Mouse (Mus musculus) frontal cortex, adult (tissue): Measurements from ENCODE around the gene Cldn14.

ENCODE experiments used
- ATAC-seq: cut with Nextera tagmentation; 2 replicates; pipeline ENCODE4 v1.9.2; 2017; ENCODE audit warnings: mild to moderate bottlenecking, moderate library complexity, mixed read lengths; ENCODE audit not compliant: low TSS enrichment

The Cldn14 gene

DNA sequence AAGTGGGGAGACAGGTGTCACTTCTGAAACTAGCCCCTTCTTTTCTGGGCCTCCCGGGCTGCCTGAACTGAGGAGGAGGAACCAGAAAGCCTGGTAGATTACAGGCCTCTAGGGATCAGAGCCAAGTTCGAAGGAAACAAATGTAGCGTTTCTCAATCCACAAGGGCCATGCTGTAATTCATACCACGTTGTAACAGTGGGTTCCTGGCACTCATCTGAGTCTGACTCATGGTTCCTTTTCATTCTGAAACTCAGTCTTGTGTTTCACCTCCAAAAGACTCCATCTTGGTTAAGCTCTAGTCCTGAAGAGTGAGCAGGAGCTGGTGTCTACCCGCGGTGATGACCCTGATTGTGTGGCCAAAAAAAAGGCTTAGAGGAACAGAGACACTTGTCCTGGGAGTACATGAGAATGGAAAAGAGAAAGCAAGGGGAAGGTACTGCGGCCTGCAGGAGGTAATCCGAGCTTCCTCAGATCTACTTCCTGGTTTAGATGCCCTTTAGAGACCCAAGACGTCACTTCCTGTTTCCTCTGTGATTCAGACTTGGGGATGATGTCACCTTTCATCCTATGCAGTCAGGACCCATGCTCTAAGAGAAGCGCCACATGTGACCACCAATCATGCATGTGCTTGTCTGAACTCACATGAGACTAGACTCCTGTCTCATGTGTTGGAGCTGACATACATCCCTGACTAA is 94.6 kb downstream of the Cldn14 start:
- peak; percentile 50; the same call in 1 of the 2 replicates for ATAC-seq

DNA sequence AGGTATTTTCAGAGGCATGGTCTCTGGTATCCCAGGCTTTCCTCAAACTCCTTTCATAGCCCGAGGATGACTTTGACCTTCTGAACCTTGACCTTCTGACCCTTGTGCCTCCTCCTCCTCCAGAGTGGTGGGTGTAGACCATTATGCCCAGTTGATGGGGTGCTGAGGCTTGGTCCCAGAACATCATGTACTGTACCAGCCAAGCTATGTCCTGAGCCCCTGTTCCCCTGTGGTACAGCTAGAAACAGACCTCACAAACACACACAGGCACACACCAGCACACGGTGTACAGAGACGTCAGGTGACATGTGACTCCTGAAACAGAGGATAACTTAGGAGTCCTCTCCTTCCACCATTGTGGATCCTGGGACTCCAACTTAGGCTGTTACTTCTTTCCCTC is 95.8 kb downstream of the Cldn14 start:
- no peak for ATAC-seq

DNA sequence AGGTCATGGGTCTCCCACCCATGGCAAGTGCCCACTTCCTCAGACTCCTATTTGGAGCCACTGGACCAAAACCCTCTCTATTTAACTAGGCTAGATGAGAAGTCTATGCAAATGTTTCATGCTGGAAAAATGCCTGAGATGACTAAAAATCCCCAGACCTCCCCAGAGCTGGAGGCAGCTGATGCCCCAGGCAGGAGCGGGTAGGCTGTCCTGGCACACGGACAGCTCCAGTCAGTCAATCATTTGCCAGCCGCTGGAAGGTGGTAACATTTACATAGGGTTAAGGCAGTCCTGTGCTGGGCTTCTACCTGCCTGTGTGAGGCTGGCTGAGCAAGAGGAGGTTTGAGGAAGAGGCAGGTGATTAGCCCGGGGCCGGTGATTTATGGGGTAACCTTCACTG is 96.5 kb downstream of the Cldn14 start:
- peak; percentile 69; the same call in 1 of the 2 replicates for ATAC-seq

DNA sequence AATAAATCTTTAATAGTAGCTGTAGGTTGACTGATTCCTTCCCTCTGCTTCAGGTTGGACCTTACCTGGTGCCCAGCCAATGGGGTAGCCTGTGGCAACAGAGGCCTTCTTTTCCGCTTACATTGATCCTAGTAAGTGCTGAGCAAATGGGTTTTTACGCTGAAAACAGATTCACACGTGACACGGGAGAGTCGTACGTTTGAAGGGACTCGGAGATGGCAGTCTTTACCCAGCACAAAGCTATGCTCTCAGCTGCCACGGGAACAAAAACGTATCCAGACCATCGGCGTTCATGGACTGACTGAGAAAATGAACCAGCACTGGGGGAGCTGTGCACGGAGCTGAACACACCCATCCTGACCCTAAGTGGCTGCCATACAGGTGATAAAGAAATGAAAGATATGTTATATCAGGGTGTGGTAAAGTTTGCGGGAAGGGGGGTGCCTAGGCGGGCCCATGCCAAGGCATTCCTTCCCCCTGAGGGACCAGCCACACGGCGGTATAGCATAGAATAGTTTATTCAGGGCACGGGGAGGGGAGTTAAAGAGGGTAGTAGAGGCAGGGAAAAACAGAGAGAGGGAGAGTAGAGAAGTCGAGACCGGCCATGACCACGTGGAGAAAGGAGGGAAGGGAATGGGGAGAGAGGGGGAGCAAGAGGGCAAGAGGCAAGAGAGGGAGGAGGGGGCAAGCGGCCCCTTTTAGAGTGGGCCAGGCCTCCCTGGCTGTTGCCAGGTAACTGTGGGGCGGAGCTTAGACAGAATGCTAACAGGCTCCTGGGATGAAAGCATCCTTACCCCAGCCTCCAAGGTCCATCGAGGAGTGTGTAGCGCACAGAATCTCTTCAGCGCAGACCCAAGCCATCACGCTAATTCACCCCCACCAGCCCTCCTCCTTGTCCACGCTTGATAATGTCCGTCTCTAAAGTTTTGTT is 97.6 kb downstream of the Cldn14 start:
- no peak for ATAC-seq

DNA sequence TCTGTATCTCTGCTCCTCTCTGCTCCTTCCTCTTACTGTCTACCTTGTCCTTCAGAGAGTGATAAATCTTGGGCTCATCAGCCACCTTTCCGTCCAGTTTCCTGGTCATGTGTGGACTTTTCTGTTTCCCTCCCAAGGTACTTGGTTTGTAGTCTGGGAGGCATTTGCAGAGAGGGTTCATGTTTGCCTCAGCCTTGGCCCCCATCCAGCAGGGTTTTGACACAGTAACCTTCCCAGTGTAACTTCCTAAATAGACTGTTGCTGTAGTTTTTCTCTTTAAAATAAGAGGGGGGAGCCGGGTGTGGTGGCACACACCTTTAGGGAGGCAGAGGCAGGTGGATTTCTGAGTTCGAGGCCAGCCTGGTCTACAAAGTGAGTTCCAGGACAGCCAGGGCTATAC is 98.7 kb downstream of the Cldn14 start:
- no peak for ATAC-seq

DNA sequence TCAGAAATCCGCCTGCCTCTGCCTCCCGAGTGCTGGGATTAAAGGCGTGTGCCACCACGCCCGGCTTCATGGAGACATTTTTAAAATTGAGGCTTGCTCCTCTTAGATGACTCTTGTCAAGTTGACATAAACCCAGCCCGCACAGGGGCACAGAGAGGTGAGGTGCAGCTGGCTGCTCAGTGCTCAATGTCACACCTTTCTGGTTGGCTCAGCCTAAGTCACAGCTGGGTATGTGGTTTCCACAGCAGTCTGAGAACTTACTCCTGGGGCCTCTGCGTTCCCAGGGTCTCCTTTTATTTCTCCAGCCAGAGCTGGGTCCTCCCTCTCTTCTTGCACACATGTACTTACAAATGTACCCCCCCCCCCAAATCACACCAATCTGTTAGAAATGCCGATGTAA is 100.4 kb downstream of the Cldn14 start:
- no peak for ATAC-seq

DNA sequence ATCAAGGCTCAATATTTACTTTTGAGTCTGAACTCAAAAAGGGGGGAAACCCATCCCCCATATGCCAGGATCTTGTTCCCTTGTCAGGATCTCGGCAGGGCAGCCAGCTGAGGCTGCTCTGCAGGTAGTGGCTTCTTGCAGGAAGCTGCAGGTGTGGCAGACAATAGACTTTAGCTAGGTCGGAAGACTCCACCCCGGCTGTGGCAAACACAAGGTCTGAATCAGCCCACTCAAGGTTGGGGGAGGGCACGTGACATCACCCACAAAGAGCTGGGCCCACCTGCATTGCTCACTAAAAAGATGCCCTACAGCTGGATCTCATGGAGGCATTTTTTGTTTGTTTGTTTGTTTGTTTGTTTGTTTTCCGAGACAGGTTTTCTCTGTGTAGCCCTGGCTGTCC is 100.9 kb downstream of the Cldn14 start:
- no peak for ATAC-seq

DNA sequence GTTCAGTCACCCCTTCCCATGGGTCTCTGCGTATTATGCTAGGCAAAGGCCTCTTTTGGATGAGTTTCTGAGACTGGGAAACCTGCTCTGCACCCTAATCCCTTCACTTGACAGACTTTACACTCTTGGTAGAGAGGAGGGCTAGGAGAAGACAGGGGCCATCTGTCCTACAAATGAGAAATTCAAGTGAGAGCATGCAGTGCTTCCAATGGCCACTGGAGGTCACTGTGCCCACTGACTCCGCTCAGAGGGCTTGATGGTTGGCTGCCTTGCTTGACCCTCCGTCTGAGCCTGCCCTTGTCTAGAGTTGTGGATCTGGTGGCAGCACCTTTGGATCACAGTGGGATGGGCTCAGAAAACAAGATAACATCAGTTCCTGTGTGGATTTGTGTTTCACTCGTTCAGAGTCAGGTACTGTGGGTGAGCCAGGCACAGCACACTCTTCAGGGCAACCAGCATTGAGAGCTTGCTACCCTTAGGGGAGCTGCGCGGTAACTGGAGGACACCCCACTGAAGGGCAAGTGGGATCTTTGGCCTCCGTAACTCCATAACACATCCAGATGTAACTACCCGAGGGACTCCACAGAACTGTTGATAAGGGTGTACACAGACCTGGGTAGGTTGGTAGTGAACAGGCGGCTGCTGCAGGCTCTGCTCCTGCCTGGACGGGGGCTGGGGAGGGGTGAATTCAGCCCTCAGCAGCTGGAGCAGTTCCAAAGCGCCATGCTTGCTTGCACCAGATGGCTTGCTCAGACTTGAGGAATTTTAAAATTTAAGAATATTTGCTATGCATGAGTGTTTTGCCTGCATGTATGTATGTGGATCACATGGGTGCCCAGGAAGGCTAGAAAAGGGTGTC is 102.3 kb downstream of the Cldn14 start:
- peak; percentile 80 for ATAC-seq

DNA sequence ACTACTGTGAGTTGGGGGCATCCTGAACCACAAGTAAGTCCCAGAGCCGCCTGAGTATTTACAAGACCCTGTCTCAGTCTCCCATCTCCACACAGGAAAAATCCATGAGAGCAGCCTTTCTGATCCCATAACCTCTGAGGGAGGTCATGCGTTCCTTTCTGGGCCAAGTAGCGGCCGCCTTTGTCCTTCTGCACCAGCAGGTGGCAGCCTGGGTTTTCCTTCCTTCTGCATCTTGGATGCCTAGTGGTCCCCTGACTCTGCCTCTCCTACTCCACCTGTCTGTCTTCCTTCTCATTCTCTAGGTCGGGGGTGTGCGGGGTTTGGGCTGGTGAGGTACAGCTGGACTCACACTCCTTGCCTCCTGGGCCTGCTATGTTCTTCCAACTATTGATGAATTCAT is 105.6 kb downstream of the Cldn14 start:
- ATAC-seq, result no peak

DNA sequence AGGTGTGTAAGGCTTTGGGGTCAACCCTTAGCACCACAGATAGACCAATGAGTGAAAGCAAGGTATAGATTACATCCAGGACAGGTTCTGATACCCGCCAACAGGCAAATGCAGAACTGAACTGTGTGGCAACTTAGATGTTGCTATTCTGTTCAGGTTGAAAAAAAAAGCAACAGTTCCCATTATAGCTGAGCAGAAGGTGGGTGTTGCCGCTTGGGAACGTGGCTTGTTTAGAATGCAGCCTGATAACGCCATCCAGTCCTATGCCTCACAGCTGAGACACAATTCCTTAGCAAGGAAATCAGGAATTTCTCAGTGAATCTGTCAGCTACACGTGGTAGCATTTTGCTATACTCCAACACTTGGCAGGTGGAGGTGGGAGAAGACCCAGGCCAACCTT is 115.4 kb downstream of the Cldn14 start:
- peak; percentile 67 for ATAC-seq

DNA sequence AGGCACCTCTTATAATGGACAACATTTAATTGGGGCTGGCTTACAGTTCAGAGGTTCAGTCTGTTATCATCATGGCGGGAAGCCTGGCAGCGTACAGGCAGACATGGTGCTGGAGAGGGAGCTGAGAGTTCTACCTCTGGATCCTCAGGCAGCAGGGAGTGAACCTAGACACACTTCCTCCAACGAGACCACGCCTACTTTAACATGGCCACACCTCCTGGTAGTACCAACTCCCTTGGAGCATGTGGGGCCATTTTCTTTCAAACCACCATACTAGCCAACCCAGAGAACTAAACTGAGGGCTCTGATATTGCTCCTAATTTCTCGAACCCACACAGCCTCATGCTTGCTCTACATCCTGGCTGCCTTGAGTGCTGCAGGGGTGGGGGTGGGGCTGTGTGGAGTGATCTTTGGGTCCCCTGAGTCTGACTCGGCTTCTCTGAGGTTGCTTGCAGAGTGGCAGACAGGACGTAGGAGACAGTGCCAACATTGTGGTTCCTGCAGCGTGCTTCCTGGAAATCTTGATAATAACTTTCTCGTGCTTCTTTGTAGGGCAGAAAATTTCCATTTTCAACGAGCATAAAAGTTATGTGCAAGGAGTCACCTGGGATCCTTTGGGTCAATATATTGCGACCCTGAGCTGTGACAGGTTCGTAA is 117.6 kb downstream of the Cldn14 start:
- ATAC-seq, result no peak

DNA sequence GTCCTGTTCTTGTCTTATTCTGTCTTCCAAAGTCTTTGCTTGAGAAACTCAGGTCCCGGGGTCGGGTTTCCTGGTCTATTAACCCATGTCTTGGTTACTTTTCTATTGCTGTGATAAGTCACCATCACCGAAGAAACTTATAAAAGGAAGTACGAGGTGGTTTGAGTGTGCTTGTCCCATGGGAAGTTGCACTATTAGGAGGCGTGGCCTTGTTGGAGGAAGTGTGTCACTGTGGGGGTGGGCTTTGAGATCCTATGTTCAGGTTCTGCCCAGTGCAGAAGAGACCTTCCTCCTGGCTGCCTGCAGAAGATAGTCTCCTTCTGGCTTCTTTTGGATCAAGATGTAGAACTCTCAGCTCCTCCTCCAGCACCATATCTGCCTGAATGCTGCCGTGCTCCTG is 120.2 kb downstream of the Cldn14 start:
- ATAC-seq, result no peak

DNA sequence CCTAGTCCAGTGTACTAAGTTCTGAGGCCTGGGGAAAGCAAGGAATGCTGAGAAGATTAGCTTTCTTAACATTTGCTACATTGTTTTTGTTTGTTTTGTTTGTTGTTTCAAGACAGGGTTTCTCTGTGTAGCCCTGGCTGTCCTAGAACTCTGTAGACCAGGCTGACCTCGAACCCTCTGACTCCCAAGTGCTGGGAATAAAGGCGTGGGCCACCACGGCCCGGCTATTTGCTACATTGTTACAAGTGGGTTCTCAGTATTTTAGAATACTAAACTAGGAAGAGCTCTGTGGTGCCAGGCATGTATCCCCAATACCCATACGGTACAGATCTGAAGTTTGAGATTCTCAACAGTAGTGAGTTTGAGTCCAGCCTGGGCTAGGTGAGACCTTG is 123.9 kb downstream of the Cldn14 start:
- ATAC-seq, result no peak

DNA sequence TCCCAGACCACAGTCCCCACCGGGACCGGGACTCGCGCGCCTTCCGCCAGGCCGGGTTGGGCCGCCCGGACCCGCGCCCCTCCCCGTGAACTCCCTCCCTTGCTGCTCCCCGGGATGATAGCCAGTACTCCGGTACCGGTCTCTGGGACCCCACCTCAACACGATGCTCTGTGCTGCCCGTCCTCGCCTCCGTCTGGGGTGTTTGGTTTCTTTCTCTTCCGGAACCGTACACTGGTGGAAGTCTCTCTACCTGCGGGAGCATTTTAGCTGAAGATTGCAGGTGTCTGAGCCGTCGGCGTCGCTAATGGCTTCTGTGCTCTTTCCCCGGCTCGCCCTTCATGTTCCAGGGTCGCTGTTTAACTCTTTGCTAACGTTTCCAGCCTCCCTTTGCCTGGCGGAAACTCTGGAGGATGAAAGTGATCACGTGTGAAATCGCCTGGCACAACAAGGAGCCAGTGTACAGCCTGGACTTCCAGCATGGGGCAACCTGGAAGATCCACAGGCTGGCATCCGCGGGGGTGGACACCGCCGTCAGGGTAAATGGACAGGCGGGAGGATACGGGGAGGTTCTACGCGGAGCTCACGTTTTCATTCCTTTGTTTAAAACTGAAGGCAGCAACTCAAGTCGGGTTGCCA is 124.4 kb downstream of the Cldn14 start:
- no peak; the same call in 1 of the 2 replicates for ATAC-seq

DNA sequence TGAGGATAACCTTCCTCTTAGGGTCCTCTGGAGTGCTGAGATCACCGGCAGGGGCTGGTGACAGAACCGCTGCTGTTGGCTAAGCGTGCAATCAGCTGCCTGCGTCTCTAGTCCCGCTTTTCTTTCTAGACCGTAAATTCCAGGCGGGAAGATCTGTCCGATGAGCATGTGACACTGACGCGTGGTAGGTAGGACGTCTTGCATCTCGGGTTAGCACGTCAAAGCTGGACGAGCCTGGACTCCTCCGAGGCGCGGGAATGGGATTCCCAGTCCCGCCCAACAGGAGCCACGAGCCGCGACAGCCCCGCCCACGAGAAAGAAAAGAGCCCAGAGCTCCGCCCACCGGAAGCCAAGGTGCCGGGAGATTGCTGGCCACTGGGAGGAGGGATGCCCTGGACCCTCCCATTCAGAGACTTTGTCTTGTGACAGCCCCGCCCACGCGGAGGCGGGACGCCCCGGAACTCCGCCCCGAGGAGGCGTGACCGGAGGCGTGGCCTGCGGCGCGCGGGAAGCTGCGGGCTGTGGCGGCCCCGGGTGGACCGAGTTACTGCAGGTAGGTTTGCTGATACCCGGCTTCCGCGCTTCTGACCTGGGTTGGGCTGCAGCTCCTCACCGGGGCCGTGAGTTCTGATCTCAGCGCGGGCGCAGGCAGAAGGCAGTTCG is 125.1 kb downstream of the Cldn14 start, which contains the start of gene Chaf1b:
TSS of gene Chaf1b (plus strand) at position 479 of the 663 bp plus-strand sequence.
- ATAC-seq, result peak; percentile 91

DNA sequence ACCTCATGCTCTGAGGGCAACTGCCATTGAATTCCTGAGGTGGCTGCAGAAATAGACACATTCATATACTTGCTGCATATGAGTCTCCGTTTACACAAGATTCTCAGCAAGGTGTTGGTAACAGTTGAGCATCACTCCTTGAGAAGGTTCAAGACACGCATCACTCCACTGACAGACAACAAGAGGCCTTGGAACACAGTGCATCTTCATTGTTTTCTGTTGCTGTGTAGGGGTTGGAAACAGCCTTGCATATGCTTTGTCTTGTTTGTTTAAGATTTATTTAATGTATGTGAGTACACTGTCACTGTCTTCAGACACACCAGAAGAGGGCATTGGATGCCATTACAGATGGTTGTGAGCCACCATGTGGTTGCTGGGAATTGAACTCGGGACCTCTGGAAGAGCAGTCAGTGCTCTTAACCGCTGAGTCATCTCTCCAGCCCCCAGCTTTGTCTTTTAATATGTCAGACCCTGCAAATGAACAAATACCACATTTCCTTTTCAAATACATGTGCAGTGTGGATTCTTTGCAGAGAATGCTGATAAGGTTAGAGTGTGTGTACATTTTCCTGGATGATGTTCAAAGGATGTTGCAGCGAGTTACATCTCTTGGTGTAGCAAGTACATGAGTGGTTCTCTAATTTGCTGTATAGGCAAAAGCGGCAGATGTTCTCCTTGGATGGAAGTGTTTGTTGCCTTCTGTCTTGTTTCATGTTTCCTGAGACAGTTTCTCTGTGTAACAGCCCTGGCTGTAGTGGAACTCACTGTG is 130.8 kb downstream of the Cldn14 start:
- peak; percentile 20; the same call in 1 of the 2 replicates for ATAC-seq

DNA sequence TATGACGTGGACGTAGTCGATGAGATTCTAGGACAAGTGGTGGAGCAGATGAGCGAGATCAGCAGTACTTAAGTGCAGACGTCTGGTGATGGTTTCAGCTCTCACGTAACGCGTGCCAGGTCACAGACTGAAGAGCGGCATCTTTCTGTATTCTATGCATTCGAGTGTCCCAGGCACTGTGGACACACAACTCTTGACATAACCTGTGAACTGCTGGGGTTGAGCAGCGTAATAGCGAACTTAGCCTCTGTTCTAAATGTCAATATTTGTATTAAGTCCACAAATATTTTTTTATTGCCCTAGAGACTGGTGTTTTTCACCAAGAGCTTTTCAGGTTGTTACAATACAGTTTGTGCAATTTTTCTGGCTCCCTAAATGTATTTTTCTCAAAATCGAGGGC is 133.8 kb downstream of the Cldn14 start:
- no peak for ATAC-seq
